Mouse (Mus musculus) liver, embryonic 15.5 days (tissue): ENCODE results near the gene Akap6. TPM values are rescaled to one million over a fixed set of nuclear protein-coding genes. Genes with fewer than 3 reads are reported as not detected.

Experiments
- ATAC-seq: fragments of 200-750 bp; cut with Nextera tagmentation; 2 replicates; pipeline ENCODE4 v1.8.0; 2017; ENCODE audit warnings: moderate number of reproducible peaks, mild to moderate bottlenecking, moderate library complexity; ENCODE audit not compliant: insufficient read depth
- H3K27ac ChIP-seq: fragments of 300-500 bp; sonication (generic); replicated peaks from 2 replicates; pipeline ENCODE4 v1.5.1; 2015; ENCODE audit warnings: mild to moderate bottlenecking, inconsistent platforms
- H3K27me3 ChIP-seq: fragments of 300-500 bp; sonication (generic); 2 replicates; pipeline ENCODE4 v1.6.1; 2015; ENCODE audit warnings: mild to moderate bottlenecking, inconsistent platforms
- H3K36me3 ChIP-seq: fragments of 300-500 bp; sonication (generic); replicated peaks from 2 replicates; pipeline ENCODE4 v1.6.1; 2015; ENCODE audit warnings: moderate library complexity, mild to moderate bottlenecking, inconsistent platforms
- H3K4me1 ChIP-seq: fragments of 300-500 bp; sonication (generic); replicated peaks from 2 replicates; pipeline ENCODE4 v1.6.1; 2015; ENCODE audit warnings: inconsistent platforms
- H3K4me2 ChIP-seq: fragments of 300-500 bp; sonication (generic); 2 replicates; pipeline ENCODE4 v1.6.1; 2015; ENCODE audit warnings: moderate library complexity, mild to moderate bottlenecking, inconsistent platforms
- H3K4me3 ChIP-seq: fragments of 300-500 bp; sonication (generic); replicated peaks from 2 replicates; pipeline ENCODE4 v1.5.1; 2015; ENCODE audit warnings: mild to moderate bottlenecking, inconsistent platforms
- H3K9ac ChIP-seq: fragments of 300-500 bp; sonication (generic); 2 replicates; pipeline ENCODE4 v1.6.1; 2015; ENCODE audit warnings: moderate library complexity, mild to moderate bottlenecking, inconsistent platforms
- H3K9me3 ChIP-seq: fragments of 300-500 bp; sonication (generic); replicated peaks from 2 replicates; pipeline ENCODE4 v1.6.1; 2016; ENCODE audit warnings: inconsistent platforms
- WGBS: fragments of 180-500 bp; shearing (Covaris S2); methylation state at CpG from one replicate; pipeline ENCODE4 v1.1.7; 2015; ENCODE audit warnings: mixed read lengths; ENCODE audit not compliant: insufficient replicate concordance; 5-methylcytosine and 5-hydroxymethylcytosine counted together
- polyA plus RNA-seq: library from polyadenylated mRNA; unstranded; fragments of >200 nt; fragmentation: Nextera tagmentation; extraction: Ambion mirVana; gene quantifications from 2 replicates; pipeline ENCODE4 v1.2.1, GENCODE M21; 2015

Gene Akap6
- polyA plus RNA-seq, 1 experiment from 2014 or later, result 0.05 TPM

- Histone ChIP-seq H3K4me1 (0 out of 2 replicates have a peak, but pooled peaks cover 2% of the 10 kb centered on the region), H3K27me3 (no peaks in the 10 kb centered on the region), H3K4me2 (no peak overlapping the region), H3K9ac (no peak overlapping the region), H3K36me3 (no peaks in the 10 kb centered on the region), H3K4me3 (no peak overlapping the region), H3K27ac (no peak overlapping the region), H3K9me3 (no peaks in the 10 kb centered on the region)
- no peak for ATAC-seq
- WGBS, result 51% methylated on average over 6 of the region's 6 CpGs
Observed at GRCm38 (mm10) chr12:52833141-52833540, 134.0 kb downstream of the Akap6 start.

- H3K9ac ChIP-seq, result no peak overlapping the region
- ATAC-seq, result no peak
- H3K36me3 ChIP-seq, result no peaks in the 10 kb centered on the region
- no peaks in the 10 kb centered on the region for H3K9me3 ChIP-seq
- no peak overlapping the region for H3K27ac ChIP-seq
- no peak overlapping the region for H3K4me3 ChIP-seq
- H3K27me3 ChIP-seq, result no peaks in the 10 kb centered on the region
- H3K4me1 ChIP-seq, result 0 out of 2 replicates have a peak, but pooled peaks cover 2% of the 10 kb centered on the region
- 46% methylated on average over 10 of the region's 10 CpGs for WGBS
- no peak overlapping the region for H3K4me2 ChIP-seq
Observed at GRCm38 (mm10) chr12:52834074-52834473, 134.9 kb downstream of the Akap6 start.

GRCm38 (mm10) chr12:52834781-52835279 lies 135.6 kb downstream of the Akap6 start:
- 0 out of 2 replicates have a peak, but pooled peaks cover 2% of the 10 kb centered on the region for H3K4me1 ChIP-seq
- no peak overlapping the region for H3K9ac ChIP-seq
- H3K9me3 ChIP-seq, result no peaks in the 10 kb centered on the region
- H3K36me3 ChIP-seq, result no peaks in the 10 kb centered on the region
- WGBS, result 68% methylated on average over 6 of the region's 6 CpGs
- H3K27ac ChIP-seq, result no peak overlapping the region
- no peaks in the 10 kb centered on the region for H3K27me3 ChIP-seq
- ATAC-seq, result no peak
- H3K4me3 ChIP-seq, result no peak overlapping the region
- no peak overlapping the region for H3K4me2 ChIP-seq

GRCm38 (mm10) chr12:52835291-52835742 lies 136.1 kb downstream of the Akap6 start:
- Histone ChIP-seq H3K9ac (no peak overlapping the region), H3K4me1 (0 out of 2 replicates have a peak, but pooled peaks cover 2% of the 10 kb centered on the region), H3K27ac (no peak overlapping the region), H3K36me3 (no peaks in the 10 kb centered on the region), H3K27me3 (no peaks in the 10 kb centered on the region), H3K9me3 (no peaks in the 10 kb centered on the region), H3K4me2 (no peak overlapping the region), H3K4me3 (no peak overlapping the region)
- no peak for ATAC-seq
- 63% methylated on average over 6 of the region's 6 CpGs for WGBS

- no peak for ATAC-seq
- no peak overlapping the region for H3K9ac ChIP-seq
- 60% methylated on average over 12 of the region's 12 CpGs for WGBS
- no peak overlapping the region for H3K4me2 ChIP-seq
- H3K27ac ChIP-seq, result no peak overlapping the region
- H3K27me3 ChIP-seq, result no peaks in the 10 kb centered on the region
- H3K4me3 ChIP-seq, result no peak overlapping the region
- H3K4me1 ChIP-seq, result 0 out of 2 replicates have a peak, but pooled peaks cover 2% of the 10 kb centered on the region
- no peaks in the 10 kb centered on the region for H3K9me3 ChIP-seq
- H3K36me3 ChIP-seq, result no peaks in the 10 kb centered on the region
Observed at GRCm38 (mm10) chr12:52835914-52836546, 136.8 kb downstream of the Akap6 start.

GRCm38 (mm10) chr12:52845982-52846381 lies 146.8 kb downstream of the Akap6 start:
- H3K36me3 ChIP-seq, result no peaks in the 10 kb centered on the region
- H3K27me3 ChIP-seq, result no peaks in the 10 kb centered on the region
- no peaks in the 10 kb centered on the region for H3K4me1 ChIP-seq
- no peak for ATAC-seq
- no peak overlapping the region for H3K4me2 ChIP-seq
- no peak overlapping the region for H3K4me3 ChIP-seq
- no peaks in the 10 kb centered on the region for H3K9me3 ChIP-seq
- no peak overlapping the region for H3K27ac ChIP-seq
- H3K9ac ChIP-seq, result no peak overlapping the region
- 53% methylated on average over 1 of the region's 1 CpGs for WGBS

GRCm38 (mm10) chr12:52847020-52847419 lies 147.8 kb downstream of the Akap6 start:
- H3K4me3 ChIP-seq, result no peak overlapping the region
- no peaks in the 10 kb centered on the region for H3K4me1 ChIP-seq
- no peaks in the 10 kb centered on the region for H3K27me3 ChIP-seq
- WGBS, result 49% methylated on average over 4 of the region's 4 CpGs
- H3K27ac ChIP-seq, result no peak overlapping the region
- no peak overlapping the region for H3K9ac ChIP-seq
- no peak overlapping the region for H3K4me2 ChIP-seq
- no peaks in the 10 kb centered on the region for H3K9me3 ChIP-seq
- no peak for ATAC-seq
- no peaks in the 10 kb centered on the region for H3K36me3 ChIP-seq

- H3K4me2 ChIP-seq, result peak overlapping the region; percentile 13; the same call in 1 of the 2 replicates
- no peak overlapping the region for H3K27ac ChIP-seq
- no peaks in the 10 kb centered on the region for H3K27me3 ChIP-seq
- H3K9ac ChIP-seq, result no peak overlapping the region
- ATAC-seq, result 0 out of 2 replicates have a peak, but pooled peaks have one; percentile 9
- no peaks in the 10 kb centered on the region for H3K4me1 ChIP-seq
- no peaks in the 10 kb centered on the region for H3K9me3 ChIP-seq
- H3K4me3 ChIP-seq, result no peak overlapping the region
- no peaks in the 10 kb centered on the region for H3K36me3 ChIP-seq
- WGBS, result 66% methylated on average over 14 of the region's 14 CpGs
Observed at GRCm38 (mm10) chr12:52847830-52848518, 148.8 kb downstream of the Akap6 start.

- Histone ChIP-seq H3K36me3 (no peaks in the 10 kb centered on the region), H3K4me3 (no peak overlapping the region), H3K4me1 (no peaks in the 10 kb centered on the region), H3K4me2 (peak overlapping the region; percentile 13; the same call in 1 of the 2 replicates), H3K9me3 (no peaks in the 10 kb centered on the region), H3K27me3 (no peaks in the 10 kb centered on the region), H3K9ac (no peak overlapping the region), H3K27ac (no peak overlapping the region)
- 54% methylated on average over 7 of the region's 7 CpGs for WGBS
- peak; percentile 28; the same call in 1 of the 2 replicates for ATAC-seq
Observed at GRCm38 (mm10) chr12:52848519-52848855, 149.3 kb downstream of the Akap6 start.

GRCm38 (mm10) chr12:52849297-52849696 lies 150.1 kb downstream of the Akap6 start:
- Histone ChIP-seq H3K9me3 (no peaks in the 10 kb centered on the region), H3K36me3 (no peaks in the 10 kb centered on the region), H3K4me1 (no peaks in the 10 kb centered on the region), H3K4me2 (no peak overlapping the region), H3K27me3 (no peaks in the 10 kb centered on the region), H3K27ac (no peak overlapping the region), H3K9ac (no peak overlapping the region), H3K4me3 (no peak overlapping the region)
- 50% methylated on average over 4 of the region's 4 CpGs for WGBS
- no peak for ATAC-seq

- 27% methylated on average over 7 of the region's 7 CpGs for WGBS
- no peak for ATAC-seq
Observed at GRCm38 (mm10) chr12:52850332-52851036, 151.3 kb downstream of the Akap6 start.

More at GRCm38 (mm10) chr12:52850332-52851036, 151.3 kb downstream of the Akap6 start:
- Histone ChIP-seq H3K9ac (no peak overlapping the region), H3K36me3 (no peaks in the 10 kb centered on the region), H3K4me3 (no peak overlapping the region), H3K9me3 (no peaks in the 10 kb centered on the region), H3K4me1 (no peaks in the 10 kb centered on the region), H3K27me3 (no peaks in the 10 kb centered on the region), H3K27ac (no peak overlapping the region), H3K4me2 (no peak overlapping the region)
